Mouse (Mus musculus) adrenal gland, postnatal 10 days (tissue): ENCODE data around the gene Wfdc11. TPM values are rescaled to one million over a fixed set of nuclear protein-coding genes. Genes with fewer than 3 reads are reported as not detected.
"Not testable (repeated sequence)": the region's sequence is repeated elsewhere in the genome, so short reads cannot be mapped to it uniquely, and the experiment has no call there.

ENCODE experiments used
- DNase-seq: peaks from one replicate; pipeline ENCODE4 v3.0.0; 2021; ENCODE audit warnings: mixed read lengths
- long read RNA-seq, 2 experiments: library from polyadenylated mRNA; stranded (forward); transcript quantifications; one replicate each; pipeline ENCODE4 v2.0.0; 2021
- total RNA-seq, 2 experiments: library from RNA; stranded (reverse); gene quantifications; 2 replicates each; pipeline ENCODE4 v1.2.3; 2021

The Wfdc11 gene
- total RNA-seq = not detected
- long read RNA-seq, experiment 1 = 0 reads
- long read RNA-seq, experiment 2 = 0 reads

DNA sequence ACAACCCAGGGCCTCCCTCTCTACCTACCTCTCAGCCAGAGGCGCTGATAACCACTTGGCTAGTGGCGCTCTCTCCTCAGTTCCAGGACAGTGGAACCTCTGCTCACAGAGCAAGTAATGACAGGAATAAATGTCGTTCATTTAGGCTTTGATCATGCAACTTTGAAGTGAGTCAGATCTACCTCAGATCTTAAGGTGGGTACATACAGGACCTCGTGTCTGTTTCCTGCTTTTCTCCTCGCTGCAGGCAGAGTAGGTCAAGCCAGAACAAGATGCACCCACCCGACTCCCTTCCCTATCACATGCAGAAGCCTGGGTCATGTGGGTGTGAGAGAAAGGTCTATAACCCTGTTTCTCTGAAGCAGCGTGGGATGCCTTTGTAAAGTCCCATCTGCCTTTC is at the start of gene Wfdc11:
Wfdc11 (minus strand) TSS at position 101 of the 400 bp plus-strand sequence.
- DNase-seq = no peak

DNA sequence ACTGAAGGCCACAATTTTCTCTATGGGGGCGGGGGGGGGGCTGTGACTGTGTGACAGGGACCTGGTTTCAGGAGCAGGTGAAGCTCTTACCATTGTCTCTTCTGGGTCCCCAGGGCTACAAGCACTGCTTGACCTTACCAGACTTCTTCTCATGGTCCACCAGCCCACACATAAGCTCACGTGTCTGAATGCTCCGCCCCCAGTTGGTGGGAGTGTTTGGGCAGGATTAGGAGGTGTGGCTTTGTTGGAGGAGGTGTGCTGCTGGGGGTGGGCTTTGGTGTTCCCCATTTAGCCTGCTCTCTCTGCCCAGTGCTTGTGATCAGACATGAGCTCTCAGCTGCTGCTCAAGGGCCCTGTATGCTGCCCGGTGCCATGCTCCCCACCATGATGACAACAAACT is 49.4 kb upstream of the Wfdc11 start:
- no peak for DNase-seq

- DNase-seq = not testable (repeated sequence)
Observed at GRCm38 (mm10) chr2:164716194-164716786, 42.4 kb upstream of the Wfdc11 start.

DNA sequence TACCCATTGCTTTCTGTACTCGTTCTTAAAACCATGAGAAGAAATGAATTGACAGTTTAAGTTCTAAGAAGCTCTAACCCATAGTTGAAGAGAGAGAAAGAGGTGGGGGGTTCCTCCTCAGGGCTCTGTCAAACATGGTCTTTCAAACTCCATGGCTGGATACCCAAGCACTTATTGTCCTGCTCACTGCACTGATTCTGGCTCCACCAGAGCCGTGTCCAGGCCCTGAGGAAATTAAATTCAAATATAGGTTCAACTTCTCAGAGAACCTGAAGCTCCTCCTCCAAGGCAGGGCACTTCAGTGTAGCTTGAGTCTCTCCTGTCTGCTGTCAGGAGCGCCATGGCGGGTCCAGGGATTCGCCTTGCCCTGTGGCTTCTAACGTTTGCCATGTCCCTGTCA is 41.1 kb upstream of the Wfdc11 start, which contains the start of gene Spint5:
Spint5 (plus strand) TSS at position 301 of the 400 bp plus-strand sequence.
- no peak for DNase-seq

DNA sequence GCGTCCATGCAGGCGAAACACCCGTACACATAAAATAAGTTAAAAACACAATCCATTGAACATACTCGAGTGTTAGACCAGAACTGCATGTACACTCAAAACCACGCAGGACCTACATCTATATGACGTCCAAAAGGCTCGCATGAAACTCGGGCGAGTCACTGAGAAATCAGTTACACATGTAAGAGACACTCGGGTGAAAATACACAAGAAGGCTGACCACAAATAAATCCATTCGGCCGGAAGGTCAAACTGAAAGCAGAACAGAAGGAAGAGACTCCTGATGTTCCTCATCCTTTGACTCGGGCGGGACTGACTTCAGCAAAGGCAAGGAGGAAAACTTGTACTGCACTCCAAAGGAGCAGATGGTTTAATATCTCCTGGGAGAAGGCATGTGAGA is 32.1 kb upstream of the Wfdc11 start:
- DNase-seq = no peak

- DNase-seq = no peak
Observed at GRCm38 (mm10) chr2:164705328-164705727, 31.4 kb upstream of the Wfdc11 start.

DNA sequence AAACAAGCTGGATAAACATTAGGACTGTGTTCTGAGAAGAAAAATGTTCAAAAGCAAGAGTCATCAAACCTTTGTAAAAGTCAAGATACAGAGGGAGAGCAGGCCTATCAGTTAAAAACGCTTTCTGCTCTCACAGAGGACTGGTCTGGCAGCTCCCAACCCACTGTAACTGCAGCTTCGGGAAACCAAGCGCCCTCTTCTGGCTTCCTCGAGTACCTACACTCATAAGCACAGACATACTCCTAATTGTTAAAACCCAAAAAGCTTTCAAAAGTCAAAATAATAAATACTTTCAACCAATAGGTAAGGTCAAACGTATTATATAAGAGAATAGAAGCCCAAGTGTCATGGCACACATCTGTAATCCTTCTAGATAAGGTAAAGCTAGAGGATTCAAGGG is 30.3 kb upstream of the Wfdc11 start:
- no peak for DNase-seq

DNA sequence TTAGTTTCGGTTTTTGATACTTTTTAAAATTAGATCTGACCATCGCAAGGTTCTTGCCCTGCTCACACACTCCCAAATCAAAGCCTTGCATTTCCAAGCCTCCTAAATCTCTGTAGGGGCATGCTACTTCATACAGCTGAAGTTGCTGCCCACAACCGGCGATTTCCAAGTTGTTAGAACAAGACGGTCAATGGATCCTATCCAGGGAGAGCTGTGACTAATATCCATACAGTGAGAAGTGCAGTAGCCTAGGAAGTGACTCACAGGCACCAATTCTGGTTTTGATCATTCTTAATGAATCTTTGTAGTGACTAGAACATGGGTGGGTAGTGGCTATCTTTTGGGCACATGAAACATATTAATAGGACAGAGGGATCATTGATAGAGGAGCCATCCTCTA is 27.9 kb upstream of the Wfdc11 start:
- no peak for DNase-seq

DNA sequence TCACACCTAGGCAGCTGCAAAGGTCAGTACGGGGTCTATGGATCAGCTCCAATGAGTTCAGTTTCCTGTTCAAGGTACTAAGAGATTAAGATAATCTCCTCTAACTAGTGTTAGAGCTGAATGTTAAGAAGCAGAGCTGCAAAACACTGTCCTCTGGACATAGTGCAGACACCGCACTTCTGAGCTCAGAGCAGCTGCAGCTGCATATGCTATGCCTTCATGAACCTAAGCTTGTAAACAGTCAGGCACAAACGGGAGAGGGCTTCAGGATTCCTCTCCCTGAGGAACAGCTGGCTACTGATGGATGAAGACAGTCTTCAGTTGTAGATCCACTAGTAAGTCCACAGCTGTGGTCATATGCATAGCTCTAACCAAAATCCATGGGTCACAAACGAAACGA is 27.1 kb upstream of the Wfdc11 start:
- no peak for DNase-seq

DNA sequence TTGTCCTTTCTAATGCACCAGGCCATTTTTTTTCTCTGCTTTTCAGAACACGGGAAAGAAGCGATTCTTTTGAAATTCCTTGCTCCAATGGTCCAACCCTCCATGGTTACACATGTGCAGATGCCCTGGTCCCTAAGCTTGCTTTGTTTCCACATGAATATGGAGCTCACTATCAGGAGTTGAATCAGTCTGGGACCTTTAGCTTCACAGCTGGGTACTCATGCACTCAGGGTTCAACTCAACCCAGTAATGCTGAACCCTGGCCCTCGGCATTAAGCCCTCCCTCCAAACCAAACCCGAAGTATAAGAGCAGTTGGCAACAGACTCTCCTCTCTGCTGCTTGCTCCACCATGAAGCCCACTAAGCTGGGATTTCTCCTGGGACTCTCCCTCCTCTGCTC is 24.3 kb upstream of the Wfdc11 start, which contains the start of gene Spint4:
Spint4 (plus strand) TSS at position 301 of the 400 bp plus-strand sequence.
- DNase-seq = no peak

- DNase-seq = no peak
Observed at GRCm38 (mm10) chr2:164684807-164685206, 10.9 kb upstream of the Wfdc11 start, which contains the start of gene Wfdc13. TSS of gene Wfdc13 (plus strand) at chr2:164685107.

DNA sequence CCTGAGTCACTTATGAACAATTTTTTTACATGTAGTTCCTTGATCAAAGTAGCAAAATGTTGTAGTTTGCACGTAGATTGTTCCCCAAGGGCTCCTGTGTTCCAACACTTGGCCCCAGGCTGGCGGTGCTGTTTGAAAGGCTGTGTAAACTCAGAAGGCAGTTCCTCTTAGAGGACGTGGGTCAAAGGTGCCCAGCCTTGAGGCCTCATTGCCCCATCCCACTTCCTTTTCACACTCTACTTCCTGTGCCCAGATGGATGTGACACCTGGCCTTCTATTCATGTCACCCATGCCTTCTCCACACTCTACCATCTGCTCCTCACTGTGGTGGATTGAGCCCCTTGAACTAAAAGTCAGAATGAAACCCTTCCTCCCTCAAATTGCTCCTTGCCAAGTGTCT is 6.0 kb upstream of the Wfdc11 start:
- peak; percentile 49 for DNase-seq

DNA sequence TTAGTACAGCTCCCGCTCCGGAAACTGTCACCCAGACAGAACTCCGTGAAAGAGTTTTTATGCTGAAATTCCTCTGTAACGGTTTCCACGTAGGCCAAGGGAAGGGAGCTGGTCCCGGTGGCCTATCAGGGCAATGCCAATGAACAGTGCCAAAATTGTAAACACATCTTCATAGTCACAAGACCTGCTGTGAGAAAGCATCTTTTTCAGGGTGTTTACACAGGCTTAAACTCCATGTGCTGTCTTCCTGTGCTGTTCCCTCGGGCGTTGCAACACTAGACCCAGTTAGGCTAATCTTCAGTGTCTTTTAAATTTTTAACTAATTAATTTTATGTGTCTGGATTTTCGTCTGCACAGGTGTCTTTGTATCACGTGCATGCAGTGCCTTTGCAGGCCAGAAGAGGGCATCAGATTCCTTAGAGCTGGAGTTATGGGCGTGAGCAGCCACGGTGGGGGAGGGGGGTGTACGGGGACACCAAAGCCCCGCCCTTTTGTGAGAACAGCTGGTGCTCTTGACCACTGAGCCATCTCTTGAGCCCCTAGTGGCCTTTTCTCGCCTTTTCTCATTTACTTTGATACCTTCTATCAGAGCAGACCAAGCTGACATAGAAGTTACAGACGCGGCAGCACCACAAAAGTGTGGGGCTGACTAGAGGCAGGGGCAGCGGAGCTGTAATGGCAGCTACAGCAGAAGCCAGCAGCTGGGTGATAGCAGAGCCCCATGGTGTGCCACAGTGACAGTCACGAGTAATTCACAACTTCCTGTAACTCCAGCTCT is 5.2 kb upstream of the Wfdc11 start:
- peak; percentile 81 for DNase-seq

DNA sequence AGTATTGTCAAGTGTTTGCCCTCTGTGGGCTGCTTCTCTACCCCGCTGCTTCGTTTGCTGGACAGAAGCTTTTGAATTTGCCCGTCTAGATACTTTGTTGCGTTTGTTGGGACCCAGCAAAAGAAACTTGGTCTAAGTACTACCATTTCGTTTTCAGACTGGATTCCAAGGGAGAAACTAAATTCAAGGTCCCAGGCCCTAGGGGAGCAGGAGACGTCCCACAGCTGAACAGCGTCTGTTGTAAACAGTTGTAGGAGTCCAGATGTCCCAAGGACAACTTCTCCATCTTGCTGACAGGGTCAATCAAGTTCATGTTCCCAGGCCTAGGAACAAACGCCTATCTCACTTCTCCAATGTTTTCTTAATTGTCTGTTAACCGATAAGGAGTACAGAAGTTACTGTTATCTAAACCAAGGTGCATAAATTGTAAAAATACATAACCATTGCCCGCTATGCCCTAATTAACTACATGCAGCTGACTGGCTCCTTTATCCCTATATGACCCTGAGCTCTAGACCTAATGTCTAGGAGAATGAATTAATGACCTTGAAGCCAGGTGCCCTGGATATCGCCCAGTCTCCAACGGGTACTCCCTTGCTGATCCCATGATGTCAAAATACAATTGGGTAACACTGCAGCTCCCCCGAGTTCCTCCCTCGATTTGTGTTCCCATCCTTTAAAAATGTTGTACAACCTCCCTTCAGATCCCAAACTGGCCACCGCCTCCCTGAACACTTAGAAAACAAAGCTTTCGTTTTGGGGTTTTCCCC is 3.2 kb upstream of the Wfdc11 start:
- DNase-seq = no peak

- DNase-seq = no peak
Observed at GRCm38 (mm10) chr2:164676103-164676502, 2.2 kb upstream of the Wfdc11 start.

GRCm38 (mm10) chr2:164670938-164671337 is 2.9 kb downstream of the Wfdc11 start:
- DNase-seq = no peak

DNA sequence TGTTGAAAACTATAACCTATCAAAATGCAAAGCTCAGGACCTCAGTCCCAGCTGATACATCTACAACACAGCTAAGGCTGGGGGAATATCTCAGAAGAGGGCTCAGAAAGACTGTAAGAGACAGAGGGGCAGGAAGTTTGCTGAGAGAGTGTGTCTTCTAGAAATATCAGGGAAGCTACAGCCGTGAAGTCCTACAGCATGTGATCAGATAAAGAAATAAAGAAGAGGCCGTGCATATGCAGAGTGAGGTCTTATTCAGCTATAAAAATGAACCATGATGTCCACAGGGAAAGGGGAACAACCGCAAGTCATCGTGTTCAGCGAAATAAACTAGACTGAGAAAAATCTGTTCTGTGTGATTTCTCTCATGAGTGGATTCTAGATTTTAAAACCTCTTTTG is 3.6 kb downstream of the Wfdc11 start:
- no peak for DNase-seq

- DNase-seq = no peak
Observed at GRCm38 (mm10) chr2:164664851-164665250, 9.0 kb downstream of the Wfdc11 start.

DNA sequence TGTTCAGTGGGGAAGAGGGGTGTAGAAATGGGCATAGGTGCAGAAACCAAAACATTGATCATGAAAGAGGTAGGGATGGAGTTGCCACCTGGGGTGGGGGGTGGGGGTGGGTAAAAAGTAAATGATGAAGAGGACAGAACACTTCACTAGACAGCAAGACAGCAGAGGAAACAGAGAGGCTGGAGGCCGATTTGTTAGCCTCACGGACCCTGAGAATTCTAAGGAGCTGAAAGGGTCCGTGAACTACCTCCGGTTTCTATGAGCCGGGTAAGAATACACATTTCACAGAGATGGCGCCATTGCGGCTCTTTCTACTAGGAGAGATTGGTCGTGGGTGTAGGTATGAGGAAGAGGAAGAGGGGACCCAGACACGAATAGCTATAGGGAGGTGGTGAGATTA is 17.4 kb downstream of the Wfdc11 start, which contains the start of gene Wfdc9:
Wfdc9 (minus strand) TSS at position 101 of the 400 bp plus-strand sequence.
- DNase-seq = no peak

- peak; percentile 72 for DNase-seq
Observed at GRCm38 (mm10) chr2:164655858-164656257, 18.0 kb downstream of the Wfdc11 start, which contains the start of gene Wfdc10. TSS of gene Wfdc10 (plus strand) at chr2:164656046.

GRCm38 (mm10) chr2:164641881-164642673 is 31.8 kb downstream of the Wfdc11 start:
- DNase-seq = peak; percentile 42

DNA sequence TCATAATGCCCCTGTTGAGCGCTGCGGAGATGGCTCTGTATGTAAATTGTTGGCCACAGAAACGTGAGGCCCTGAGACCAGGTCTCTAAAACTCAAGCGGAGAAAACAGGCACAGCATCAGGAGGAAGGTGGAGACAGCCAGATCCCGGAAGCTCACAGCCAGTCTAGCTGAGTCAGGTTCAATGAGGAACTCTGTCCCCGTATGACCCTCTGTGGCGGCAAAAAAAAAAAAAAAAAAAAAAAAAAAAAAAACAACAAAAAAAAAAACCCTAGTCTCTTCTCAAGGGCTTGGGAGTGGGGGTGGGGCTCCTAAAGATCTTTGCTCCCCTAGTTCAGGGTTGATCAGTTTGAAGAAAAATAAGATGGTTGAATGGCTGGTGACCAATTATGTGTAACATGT is 32.8 kb downstream of the Wfdc11 start:
- no peak for DNase-seq
